Mouse (Mus musculus): ENCODE measurements around the gene Il1rn. TPM values are rescaled to one million over a fixed set of nuclear protein-coding genes. Genes with fewer than 3 reads are reported as not detected.

Gene Il1rn
- polyA plus RNA-seq, 1 experiment from 2014 or later: 0.34 TPM

- Histone ChIP-seq H3K27ac (ENCODE audit: low read depth, low read length) (peak overlapping the region; percentile 86), H3K9ac (ENCODE audit: low read depth, low read length) (peak overlapping the region; percentile 75), H3K9me3 (ENCODE audit: control insufficient read depth, low read length) (no peaks in the 10 kb centered on the region), H3K27me3 (replicated peaks; ENCODE audit: control insufficient read depth, insufficient read depth, low read length) (no peaks in the 10 kb centered on the region), H3K4me1 (replicated peaks; ENCODE audit: control insufficient read depth, insufficient read depth, low read length) (peaks cover 10% of the 10 kb centered on the region; the same call in 1 of the 2 replicates), H3K4me2 (peak overlapping the region; percentile 68), H3K4me3 (ENCODE audit: low read depth, low read length) (peak overlapping the region; percentile 53), H3K36me3 (ENCODE audit: control insufficient read depth, insufficient read depth, low read length) (no peaks in the 10 kb centered on the region)
- DNase-seq (ENCODE audit: low spot score): peak; percentile 64
- WGBS: 47% methylated on average over 14 of the region's 14 CpGs
- ATAC-seq (replicated peaks; ENCODE audit: low FRiP score): peak; percentile 95
These were observed 48.7 kb downstream of the Il1rn start for GRCm38 (mm10) chr2:24385111-24385961.

- Histone ChIP-seq H3K36me3 (ENCODE audit: control insufficient read depth, insufficient read depth, low read length) (no peaks in the 10 kb centered on the region), H3K4me2 (peak overlapping the region; percentile 68), H3K4me3 (ENCODE audit: low read depth, low read length) (peak overlapping the region; percentile 53), H3K27ac (ENCODE audit: low read depth, low read length) (peak overlapping the region; percentile 86), H3K4me1 (replicated peaks; ENCODE audit: control insufficient read depth, insufficient read depth, low read length) (peaks cover 10% of the 10 kb centered on the region; the same call in 1 of the 2 replicates), H3K9me3 (ENCODE audit: control insufficient read depth, low read length) (no peaks in the 10 kb centered on the region), H3K9ac (ENCODE audit: low read depth, low read length) (peak overlapping the region; percentile 75), H3K27me3 (replicated peaks; ENCODE audit: control insufficient read depth, insufficient read depth, low read length) (no peaks in the 10 kb centered on the region)
- peak; percentile 60 for ATAC-seq (replicated peaks; ENCODE audit: low FRiP score)
- 48% methylated on average over 21 of the region's 21 CpGs for WGBS
- peak; percentile 48 for DNase-seq (ENCODE audit: low spot score)
These were observed 49.7 kb downstream of the Il1rn start for GRCm38 (mm10) chr2:24386158-24386963.

- H3K9me3 ChIP-seq (ENCODE audit: control insufficient read depth, low read length): no peaks in the 10 kb centered on the region
- peak overlapping the region; percentile 86 for H3K27ac ChIP-seq (ENCODE audit: low read depth, low read length)
- no peaks in the 10 kb centered on the region for H3K27me3 ChIP-seq (replicated peaks; ENCODE audit: control insufficient read depth, insufficient read depth, low read length)
- peak overlapping the region; percentile 68 for H3K4me2 ChIP-seq
- ATAC-seq (replicated peaks; ENCODE audit: low FRiP score) (no peak), DNase-seq (ENCODE audit: low spot score) (no peak)
- peak overlapping the region; percentile 53 for H3K4me3 ChIP-seq (ENCODE audit: low read depth, low read length)
- no peaks in the 10 kb centered on the region for H3K36me3 ChIP-seq (ENCODE audit: control insufficient read depth, insufficient read depth, low read length)
- peak overlapping the region; percentile 75 for H3K9ac ChIP-seq (ENCODE audit: low read depth, low read length)
- H3K4me1 ChIP-seq (replicated peaks; ENCODE audit: control insufficient read depth, insufficient read depth, low read length): peaks cover 10% of the 10 kb centered on the region; the same call in 1 of the 2 replicates
- 53% methylated on average over 2 of the region's 2 CpGs for WGBS
These were observed 50.3 kb downstream of the Il1rn start for GRCm38 (mm10) chr2:24386964-24387320.

GRCm38 (mm10) chr2:24387361-24388283 is 51.0 kb downstream of the Il1rn start:
- Histone ChIP-seq H3K9ac (ENCODE audit: low read depth, low read length) (no peak overlapping the region; the same call in 1 of the 2 replicates), H3K9me3 (ENCODE audit: control insufficient read depth, low read length) (no peaks in the 10 kb centered on the region), H3K27ac (ENCODE audit: low read depth, low read length) (no peak overlapping the region), H3K4me2 (peak overlapping the region; percentile 68), H3K4me3 (ENCODE audit: low read depth, low read length) (peak overlapping the region; percentile 53), H3K27me3 (replicated peaks; ENCODE audit: control insufficient read depth, insufficient read depth, low read length) (no peaks in the 10 kb centered on the region), H3K36me3 (ENCODE audit: control insufficient read depth, insufficient read depth, low read length) (no peaks in the 10 kb centered on the region), H3K4me1 (replicated peaks; ENCODE audit: control insufficient read depth, insufficient read depth, low read length) (peaks cover 10% of the 10 kb centered on the region; the same call in 1 of the 2 replicates)
- peak; percentile 27 for DNase-seq (ENCODE audit: low spot score)
- no peak for ATAC-seq (replicated peaks; ENCODE audit: low FRiP score)
- WGBS: 62% methylated on average over 4 of the region's 4 CpGs

- Histone ChIP-seq H3K27me3 (replicated peaks; ENCODE audit: control insufficient read depth, insufficient read depth, low read length) (no peaks in the 10 kb centered on the region), H3K4me3 (ENCODE audit: low read depth, low read length) (no peak overlapping the region), H3K9me3 (ENCODE audit: control insufficient read depth, low read length) (no peaks in the 10 kb centered on the region), H3K4me1 (replicated peaks; ENCODE audit: control insufficient read depth, insufficient read depth, low read length) (no peaks in the 10 kb centered on the region), H3K27ac (ENCODE audit: low read depth, low read length) (no peak overlapping the region), H3K36me3 (ENCODE audit: control insufficient read depth, insufficient read depth, low read length) (no peaks in the 10 kb centered on the region), H3K4me2 (no peak overlapping the region), H3K9ac (ENCODE audit: low read depth, low read length) (no peak overlapping the region)
- no peak for DNase-seq (ENCODE audit: low spot score)
- WGBS: 81% methylated on average over 2 of the region's 2 CpGs
- ATAC-seq (replicated peaks; ENCODE audit: low FRiP score): no peak
These were observed 56.6 kb downstream of the Il1rn start for GRCm38 (mm10) chr2:24393251-24393650.

- H3K4me3 ChIP-seq (ENCODE audit: low read depth, low read length): no peak overlapping the region
- no peaks in the 10 kb centered on the region; the same call in 1 of the 2 replicates for H3K36me3 ChIP-seq (ENCODE audit: control insufficient read depth, insufficient read depth, low read length)
- no peaks in the 10 kb centered on the region for H3K27me3 ChIP-seq (replicated peaks; ENCODE audit: control insufficient read depth, insufficient read depth, low read length)
- H3K9ac ChIP-seq (ENCODE audit: low read depth, low read length): no peak overlapping the region
- H3K4me2 ChIP-seq: no peak overlapping the region
- DNase-seq (ENCODE audit: low spot score) (peak; percentile 31), ATAC-seq (replicated peaks; ENCODE audit: low FRiP score) (no peak)
- H3K27ac ChIP-seq (ENCODE audit: low read depth, low read length): no peak overlapping the region
- WGBS: 23% methylated on average over 2 of the region's 2 CpGs
- H3K4me1 ChIP-seq (replicated peaks; ENCODE audit: control insufficient read depth, insufficient read depth, low read length): no peaks in the 10 kb centered on the region
- no peaks in the 10 kb centered on the region for H3K9me3 ChIP-seq (ENCODE audit: control insufficient read depth, low read length)
These were observed 60.5 kb downstream of the Il1rn start for GRCm38 (mm10) chr2:24397115-24397514.

GRCm38 (mm10) chr2:24400711-24401110 is 64.1 kb downstream of the Il1rn start:
- Histone ChIP-seq H3K9me3 (ENCODE audit: control insufficient read depth, low read length) (no peaks in the 10 kb centered on the region), H3K27me3 (replicated peaks; ENCODE audit: control insufficient read depth, insufficient read depth, low read length) (no peaks in the 10 kb centered on the region), H3K36me3 (ENCODE audit: control insufficient read depth, insufficient read depth, low read length) (no peaks in the 10 kb centered on the region; the same call in 1 of the 2 replicates), H3K4me1 (replicated peaks; ENCODE audit: control insufficient read depth, insufficient read depth, low read length) (no peaks in the 10 kb centered on the region; the same call in 1 of the 2 replicates), H3K27ac (ENCODE audit: low read depth, low read length) (no peak overlapping the region), H3K4me3 (ENCODE audit: low read depth, low read length) (no peak overlapping the region), H3K4me2 (no peak overlapping the region), H3K9ac (ENCODE audit: low read depth, low read length) (no peak overlapping the region)
- no peak for ATAC-seq (replicated peaks; ENCODE audit: low FRiP score)
- DNase-seq (ENCODE audit: low spot score): no peak
- 88% methylated on average over 3 of the region's 3 CpGs for WGBS
